Mouse (Mus musculus): ENCODE measurements around the gene Mab21l2.

- TF ChIP-seq POLR2A (IDR thresholded peaks at IDR 0.05; ENCODE audit: extremely low read depth, insufficient read depth, low read length) (no peak), CTCF (IDR thresholded peaks at IDR 0.05; ENCODE audit: low read depth, low read length) (no peak)
Measured at GRCm38 (mm10) chr3:86558976-86559375, 10.5 kb upstream of the Mab21l2 start.
